Mouse (Mus musculus): ENCODE measurements at regions not wholly inside any gene's neighbourhood (a gene's known extent, or its start where the extent isn't known, plus 50 kb on each side); places are given as distances from the start of the nearest gene placed in this dataset.

- no peak for DNase-seq (ENCODE audit: low spot score)
Observed at GRCm38 (mm10) chr4:102657244-102657643, 83.9 kb upstream of the Sgip1 start.

GRCm38 (mm10) chr4:102658578-102658977 is 82.5 kb upstream of the Sgip1 start:
- no peak for DNase-seq (ENCODE audit: low spot score)

- DNase-seq (ENCODE audit: low spot score): no peak
Observed at GRCm38 (mm10) chr4:102663617-102664016, 77.5 kb upstream of the Sgip1 start.

GRCm38 (mm10) chr4:102682190-102682589 is 58.9 kb upstream of the Sgip1 start:
- DNase-seq (ENCODE audit: low spot score): peak; percentile 65

- DNase-seq (ENCODE audit: low spot score): peak; percentile 66
Observed at GRCm38 (mm10) chr4:102685045-102685444, 56.1 kb upstream of the Sgip1 start.

GRCm38 (mm10) chr4:102688378-102688777 is 52.7 kb upstream of the Sgip1 start:
- no peak for DNase-seq (ENCODE audit: low spot score)
